Comparison of ENCODE assay signal across 13 mouse cellular contexts in genomic region chr7:119670925-119671324, GRCm38 (mm10). TPM values are rescaled to one million over a fixed set of nuclear protein-coding genes. Genes with fewer than 3 reads are reported as not detected.
DNase-seq lines count a peak whose midpoint lies in the region; TF ChIP-seq lines count a peak whose summit lies in the region.
"Had no signal": no experiment of that assay in that cellular context is flagged by ENCODE, and none has a peak within 500 bp of the region (broad histone marks: within the 10 kb centered on the region; RNA-seq: fewer than 3 reads in every experiment).

No protein-coding gene starts in this region.

- WGBS in heart, adult 2 months: 40% methylated on average over 6 of the region's 6 CpGs

- no peak overlapping the region for H3K27ac ChIP-seq in heart, adult 2 months
- H3K27ac ChIP-seq: embryonic facial prominence, embryonic 15.5 days had no signal

- H3K27me3 ChIP-seq in heart, adult 2 months (ENCODE audit: control insufficient read depth, insufficient read depth, low read length): no peaks in the 10 kb centered on the region
- H3K27me3 ChIP-seq: embryonic facial prominence, embryonic 15.5 days had no signal

- TF ChIP-seq POLR2A in heart, adult 2 months (IDR thresholded peaks at IDR 0.05; ENCODE audit: insufficient read depth, low read depth, low read length): no peak

- H3K9ac ChIP-seq in heart, adult 2 months (ENCODE audit: low read depth, low read length): no peak overlapping the region
- H3K9ac ChIP-seq: embryonic facial prominence, embryonic 15.5 days had no signal

- H3K4me1 ChIP-seq in heart, adult 2 months (ENCODE audit: control insufficient read depth, insufficient read depth, low read length): no peaks in the 10 kb centered on the region
- H3K4me1 ChIP-seq: embryonic facial prominence, embryonic 15.5 days had no signal

- H3K79me2 ChIP-seq in heart, adult 2 months (replicated peaks; ENCODE audit: control insufficient read depth, insufficient read depth, low read length): no peaks in the 10 kb centered on the region

- H3K4me3 ChIP-seq in heart, adult 2 months: no peak overlapping the region
- H3K4me3 ChIP-seq: embryonic facial prominence, embryonic 15.5 days had no signal

- TF ChIP-seq EP300 in heart, adult 2 months (IDR thresholded peaks at IDR 0.05; ENCODE audit: insufficient read depth, low read depth, low read length): no peak

- intact Hi-C loops in heart, adult 2 months (cut with DNase I): loop anchor here (5.0 to 10.0 kb wide), 3 partner anchors 156 to 651 kb away; partner anchors contain the start of gene Acsm5

- H3K36me3 ChIP-seq in heart, adult 2 months (ENCODE audit: control insufficient read depth, insufficient read depth, low read length): no peaks in the 10 kb centered on the region
- H3K36me3 ChIP-seq: embryonic facial prominence, embryonic 15.5 days had no signal

- no peak for DNase-seq in heart, adult 2 months
- no peak for DNase-seq in heart, adult 11 months
- peak; percentile 6 for DNase-seq in lung, postnatal 14 days
- DNase-seq in lung, postnatal 36 days: no peak
- DNase-seq in adipocyte (ENCODE audit: low spot score): peak; percentile 27
- DNase-seq in layer of hippocampus, postnatal 10 days (ENCODE audit: low spot score in 2 of 2): peak; percentile 14 to 29
- DNase-seq in gastrocnemius, adult 8-10 months (ENCODE audit: low spot score in 2 of 2): no peak
- DNase-seq in lung, adult 18-20 months: no peak

- TF ChIP-seq CTCF in heart, adult 2 months (IDR thresholded peaks at IDR 0.05): peak; percentile 47

RNA-seq across cellular contexts. Expression of gene Acsm4, which starts 18.9 kb away (rescaled TPM):
- total RNA-seq in heart, adult 2 months (2021): not detected
- not detected in 2 replicates for polyA plus RNA-seq in heart, adult 2 months (2012; rRNA removed)
- not detected for total RNA-seq in layer of hippocampus, postnatal 10 days (2021)
- total RNA-seq in gastrocnemius, adult 8-10 months (2022): not detected
- polyA plus RNA-seq: heart, postnatal 0 days; limb, embryonic 14.5 days; neural tube, embryonic 11.5 days; testis, adult 2 months had no signal

RNA-seq across cellular contexts. Expression of gene Thumpd1, which starts 49.7 kb away (rescaled TPM):
- 10 to 100 TPM; 15.0 to 15.6 TPM for total RNA-seq in heart, adult 2 months (2021)
- 7.9 and 14.5 TPM in 2 replicates for polyA plus RNA-seq in heart, adult 2 months (2012; rRNA removed)
- 10 to 100 TPM; 44.1 to 46.0 TPM for total RNA-seq in layer of hippocampus, postnatal 10 days (2021)
- 10 to 100 TPM; 16.1 to 22.1 (median 19.4) TPM for total RNA-seq in gastrocnemius, adult 8-10 months (2022)

Comparison
In these comparisons a context has a peak if more than half of its experiments do, and no peak if none do; other contexts are left out.
1. DNase-seq: peak in lung, postnatal 14 days (single experiment), adipocyte (single experiment) and layer of hippocampus, postnatal 10 days (2 of 2); none in heart, adult 2 months (0 of 2), heart, adult 11 months (single experiment), lung, postnatal 36 days (single experiment), gastrocnemius, adult 8-10 months (0 of 2) and lung, adult 18-20 months (0 of 2).